In the genomic region with DNA sequence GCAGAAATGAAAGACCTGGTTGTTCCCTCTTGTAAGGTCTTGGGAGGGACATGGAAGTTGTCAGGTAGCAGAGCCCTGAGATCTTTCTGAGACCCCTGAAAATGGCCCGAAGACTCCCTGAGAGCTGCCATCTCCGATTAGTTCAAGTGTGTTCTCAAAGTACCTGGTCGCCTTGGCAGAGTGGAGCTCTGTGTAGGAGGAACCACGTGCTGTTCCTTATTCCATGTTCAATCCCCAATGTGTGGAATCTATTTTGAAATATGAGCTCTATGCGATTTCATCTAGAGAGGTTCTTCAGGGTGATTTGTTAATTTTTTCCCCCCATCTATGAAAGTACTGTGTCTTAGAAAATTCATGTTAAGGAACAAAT, we compare ENCODE assay signal across 10 mouse cellular contexts.
"Had no signal": no experiment of that assay in that cellular context is flagged by ENCODE, and none has a peak within 500 bp of the region (broad histone marks: within the 10 kb centered on the region; RNA-seq: fewer than 3 reads in every experiment).

No protein-coding gene starts in this region.

- H3K4me2 ChIP-seq: liver, embryonic 11.5 days; midbrain, embryonic 13.5 days; stomach, embryonic 15.5 days had no signal

- H3K27me3 ChIP-seq: midbrain, embryonic 13.5 days; stomach, embryonic 15.5 days had no signal

- H3K9me3 ChIP-seq: midbrain, embryonic 13.5 days; stomach, embryonic 15.5 days had no signal

- ATAC-seq: midbrain, embryonic 13.5 days had no signal

- H3K36me3 ChIP-seq: midbrain, embryonic 13.5 days; stomach, embryonic 15.5 days had no signal

- H3K4me3 ChIP-seq: midbrain, embryonic 13.5 days; stomach, embryonic 15.5 days had no signal

- H3K9ac ChIP-seq: midbrain, embryonic 13.5 days; stomach, embryonic 15.5 days had no signal

- DNase-seq: kidney, adult 11 months; kidney, adult 9 months; kidney, postnatal 36 days; left cerebral cortex, postnatal 4 days; right cerebral cortex, postnatal 14 days; thymus, adult 2 months had no signal

- H3K27ac ChIP-seq: kidney, postnatal 0 days; midbrain, embryonic 13.5 days; stomach, embryonic 15.5 days had no signal
